Mouse (Mus musculus) retina, embryonic 14.5 days (tissue): ENCODE measurements around the gene Ube3b.

Experiments
- DNase-seq: peaks from one replicate; pipeline ENCODE4 v3.0.0-alpha.2; 2015; ENCODE audit warnings: low spot score

Ube3b gene

DNA sequence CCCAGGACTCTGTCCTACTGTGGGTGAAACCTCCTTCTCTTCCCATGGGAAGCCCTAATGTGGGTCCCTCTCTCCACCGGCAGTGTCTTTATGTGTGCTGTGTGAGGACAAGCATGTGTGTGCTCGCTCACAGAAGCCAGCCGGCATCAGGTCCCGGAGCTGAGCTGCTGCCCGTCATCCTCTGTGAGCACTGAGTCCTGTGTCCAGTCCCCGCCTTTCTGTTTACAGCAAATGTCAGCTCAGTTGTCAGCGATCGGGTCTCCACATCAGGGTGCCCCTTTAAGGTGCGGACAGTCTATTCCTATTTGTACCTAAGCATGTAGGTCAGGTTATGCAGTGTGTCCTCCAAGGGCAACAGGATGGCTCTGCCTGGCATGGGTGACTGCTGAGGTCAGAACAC lies 6.8 kb upstream of the Ube3b start:
- no peak for DNase-seq

DNA sequence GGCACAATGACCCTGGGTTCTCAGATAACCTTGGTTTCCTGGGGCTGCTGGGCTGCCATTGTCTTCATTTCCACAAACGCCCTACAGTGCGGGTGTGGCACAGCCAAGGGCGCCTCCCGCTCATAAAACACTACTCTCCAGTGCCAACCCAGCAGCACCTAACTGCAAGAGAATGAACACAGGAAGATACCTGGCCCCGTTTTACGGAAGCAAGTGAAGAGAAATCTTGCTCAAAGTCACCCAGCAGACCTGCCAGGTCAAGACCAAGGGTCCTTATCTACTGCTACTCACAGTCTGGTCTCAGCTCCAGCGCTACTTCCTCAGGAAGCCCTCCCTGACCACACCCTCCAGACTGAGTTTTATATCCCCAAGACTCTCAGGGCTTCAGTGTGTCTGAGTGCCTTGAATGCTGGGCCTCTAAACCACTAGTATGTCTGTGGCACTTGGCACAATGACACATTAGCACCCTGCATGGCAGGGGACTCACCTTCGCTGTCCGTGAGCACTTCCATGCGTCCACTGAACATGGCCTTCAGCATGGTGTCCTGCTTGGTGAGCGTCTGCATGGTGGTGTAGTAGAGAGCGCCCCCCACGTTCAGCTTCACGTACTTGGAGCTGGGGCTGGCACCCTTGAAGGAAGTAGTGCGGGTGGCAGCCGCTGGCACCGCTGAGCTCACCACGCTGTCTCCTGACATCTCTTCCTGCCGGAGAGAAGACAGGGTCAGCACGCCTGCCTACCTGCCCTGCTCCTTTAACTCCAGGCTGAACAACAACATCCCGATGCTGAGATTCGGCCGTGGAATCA lies 5.8 kb upstream of the Ube3b start:
- no peak for DNase-seq

DNA sequence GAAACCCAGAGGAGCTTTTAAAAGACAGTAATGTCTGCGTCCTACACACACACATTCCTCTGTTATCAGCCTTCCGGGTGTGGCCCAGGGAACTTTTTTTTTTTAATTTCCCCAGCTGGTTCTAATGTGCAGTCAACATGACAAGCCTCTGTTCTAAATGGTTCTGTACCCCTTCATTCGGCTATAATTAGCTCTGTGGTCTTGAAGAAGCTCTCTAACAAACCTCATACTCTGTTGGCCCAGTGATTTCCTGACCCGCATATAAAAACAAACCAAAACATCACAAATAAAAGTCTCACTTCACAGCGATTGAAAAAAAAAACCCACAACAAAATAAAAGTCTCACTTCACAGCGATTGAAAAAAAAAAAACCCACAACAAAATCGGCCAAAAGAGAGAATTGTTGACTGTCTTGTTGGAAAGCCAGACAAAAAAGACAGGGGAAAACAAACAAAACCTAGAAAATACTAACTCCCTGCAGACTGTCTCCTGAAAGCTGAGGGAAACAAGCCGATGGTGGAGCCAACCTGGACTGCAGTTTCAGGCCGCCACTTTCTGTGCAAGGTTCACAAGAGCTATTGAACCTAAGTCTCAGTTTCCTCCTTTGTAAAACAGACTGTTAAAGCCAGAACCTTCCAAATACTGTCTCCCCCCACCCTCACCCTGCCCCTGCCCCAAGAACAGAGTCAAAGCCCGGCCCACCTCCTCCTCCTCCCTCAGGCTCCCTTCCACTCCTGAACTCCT lies 2.1 kb upstream of the Ube3b start:
- no peak for DNase-seq

DNA sequence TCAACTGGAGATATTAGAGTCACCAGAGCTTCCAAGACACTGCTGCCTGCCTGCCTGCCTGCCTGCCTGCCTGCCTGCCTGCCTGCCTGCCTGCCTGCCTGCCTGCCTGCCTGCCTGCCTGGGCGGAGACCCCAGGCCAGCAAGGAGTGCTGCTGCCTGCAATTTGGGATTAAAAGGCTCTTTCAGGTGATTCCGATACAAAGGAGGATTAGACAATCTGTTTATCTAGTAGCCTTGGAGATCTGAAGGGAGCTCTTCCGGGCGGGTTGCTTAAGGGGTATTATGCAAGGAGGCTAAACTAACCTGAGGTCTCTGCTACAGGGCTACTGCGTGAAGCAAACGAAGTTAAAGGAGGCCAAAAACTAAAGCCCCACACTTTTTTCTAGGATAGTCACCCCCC lies 1.5 kb upstream of the Ube3b start:
- no peak for DNase-seq

DNA sequence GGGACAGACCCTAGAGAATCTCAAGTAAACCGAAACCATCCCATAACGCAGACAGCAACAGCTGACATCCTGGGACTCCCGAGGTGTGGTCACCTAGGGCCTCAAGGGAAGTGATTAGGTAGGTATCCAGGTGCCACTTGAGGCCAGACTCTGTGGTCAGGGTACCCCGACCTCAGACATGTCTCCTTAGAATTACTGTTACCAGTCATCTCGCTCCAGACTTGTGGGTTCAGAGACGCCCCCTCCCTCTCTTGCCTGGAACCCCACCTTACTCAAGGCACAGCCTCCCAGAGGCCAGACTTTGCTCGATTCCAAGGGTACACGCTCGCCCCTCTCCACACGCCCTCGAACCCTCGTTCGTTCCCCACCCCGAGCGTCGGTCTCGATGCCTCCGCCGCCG lies 644 bp upstream of the Ube3b start:
- no peak for DNase-seq

DNA sequence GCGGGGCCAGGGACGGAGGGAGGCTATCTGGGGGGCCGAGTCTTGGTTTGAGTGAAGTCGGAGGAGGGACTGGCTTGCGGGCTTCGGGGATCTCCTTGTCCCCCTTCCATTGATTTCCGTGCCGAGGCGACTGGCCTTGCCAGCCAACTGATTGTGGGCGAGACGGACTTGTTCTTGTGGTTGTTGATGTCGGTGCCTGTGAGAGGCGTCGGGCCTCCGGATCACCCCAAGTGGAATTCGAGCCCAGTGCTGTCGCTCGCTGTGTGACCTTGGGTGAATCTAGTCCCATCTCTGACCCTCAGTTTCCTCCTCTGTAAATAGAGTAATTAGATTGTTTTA lies 575 bp downstream of the Ube3b start:
- DNase-seq, result no peak

DNA sequence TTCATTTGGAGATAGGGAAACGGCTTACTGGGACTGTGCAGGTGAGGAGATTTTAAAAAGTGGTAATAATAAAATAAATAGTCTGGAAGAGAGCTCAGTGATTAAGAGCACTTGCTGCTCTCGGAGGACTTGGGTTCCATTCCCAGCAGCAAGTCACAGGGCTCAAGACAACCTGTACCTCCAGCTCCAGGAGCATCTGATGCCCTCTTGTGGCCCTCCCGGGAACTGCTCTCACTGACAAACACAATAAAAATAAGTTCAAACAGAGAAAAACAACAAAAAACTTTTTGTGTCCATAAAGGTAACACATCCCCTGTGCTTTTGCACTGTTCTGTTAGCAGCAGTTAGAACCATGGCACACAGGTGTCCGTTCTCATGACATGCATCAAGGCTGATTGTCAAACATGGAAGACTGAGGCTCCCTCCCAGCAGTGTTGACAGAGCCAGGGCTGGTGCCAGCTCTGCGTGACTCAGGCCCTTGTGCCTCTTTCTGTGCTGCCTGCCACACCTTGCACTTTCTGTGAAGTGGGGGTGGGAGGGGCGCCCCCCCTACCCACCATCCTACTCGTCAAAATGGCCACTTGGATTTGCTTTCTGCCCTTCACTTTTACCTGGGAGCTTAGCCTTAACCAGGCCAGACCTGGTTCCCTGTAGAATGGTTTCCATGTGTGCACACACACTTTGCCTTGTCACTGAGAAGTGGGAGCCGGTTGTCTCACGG lies 2.9 kb downstream of the Ube3b start:
- peak; percentile 62 for DNase-seq

DNA sequence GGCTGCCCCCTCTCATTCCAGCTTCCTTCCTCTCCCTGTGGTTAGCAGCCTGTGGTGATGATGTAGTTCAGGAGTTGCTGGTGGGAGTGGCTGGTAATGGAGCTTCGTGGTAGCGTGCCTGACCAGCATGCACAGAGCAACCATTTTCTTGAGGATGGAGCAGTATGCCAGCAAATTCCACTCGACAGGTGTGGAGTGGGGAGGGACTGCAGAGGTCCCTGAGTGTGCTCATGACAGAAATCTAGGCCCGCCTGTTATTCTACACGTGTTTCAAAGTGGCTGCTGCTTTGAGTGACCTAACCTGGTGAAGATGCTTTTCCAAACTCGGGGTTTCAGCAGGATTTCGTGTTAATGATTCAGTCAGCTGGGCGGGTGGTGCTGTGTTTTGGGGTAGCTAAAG lies 4.0 kb downstream of the Ube3b start:
- no peak for DNase-seq

DNA sequence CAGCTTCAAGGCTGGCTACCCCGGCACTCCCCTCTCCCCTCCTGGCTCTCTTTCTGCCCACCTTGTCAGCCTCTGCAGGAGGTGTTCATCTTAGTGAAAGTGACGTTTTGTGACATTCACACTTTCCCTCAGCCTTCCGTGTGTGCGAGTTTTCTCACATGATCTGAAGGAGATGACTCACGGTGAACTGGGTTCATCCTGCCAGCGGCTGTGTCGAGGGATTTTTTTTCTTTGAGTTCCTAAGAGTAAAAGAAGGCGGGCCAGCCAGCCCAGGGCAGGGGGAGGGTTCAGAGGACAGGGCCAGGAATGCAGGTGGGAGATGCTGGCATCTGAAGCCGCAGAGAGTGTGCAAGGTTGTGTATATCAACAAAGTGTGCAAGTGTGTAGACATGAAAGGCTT lies 12.8 kb downstream of the Ube3b start:
- DNase-seq, result no peak

DNA sequence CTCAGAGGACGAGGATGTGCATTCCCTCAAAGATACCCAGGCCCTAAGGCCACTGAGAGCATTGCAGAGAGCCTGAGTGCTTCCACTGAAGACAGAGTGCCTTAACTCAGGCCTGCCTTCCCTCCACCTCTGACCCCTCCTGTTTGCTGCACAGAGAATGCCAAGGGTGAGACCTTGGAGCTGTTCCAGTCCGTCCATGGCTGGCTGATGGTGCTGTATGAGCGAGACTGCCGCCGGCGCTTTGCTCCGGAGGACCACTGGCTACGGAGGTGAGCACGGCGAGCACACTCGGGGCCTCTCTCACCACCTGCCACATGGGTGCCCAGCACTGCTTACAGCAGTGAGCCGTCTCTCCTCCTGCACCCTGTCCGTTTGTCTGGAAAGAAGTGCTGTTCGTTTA lies 26.2 kb downstream of the Ube3b start:
- DNase-seq, result no peak

DNA sequence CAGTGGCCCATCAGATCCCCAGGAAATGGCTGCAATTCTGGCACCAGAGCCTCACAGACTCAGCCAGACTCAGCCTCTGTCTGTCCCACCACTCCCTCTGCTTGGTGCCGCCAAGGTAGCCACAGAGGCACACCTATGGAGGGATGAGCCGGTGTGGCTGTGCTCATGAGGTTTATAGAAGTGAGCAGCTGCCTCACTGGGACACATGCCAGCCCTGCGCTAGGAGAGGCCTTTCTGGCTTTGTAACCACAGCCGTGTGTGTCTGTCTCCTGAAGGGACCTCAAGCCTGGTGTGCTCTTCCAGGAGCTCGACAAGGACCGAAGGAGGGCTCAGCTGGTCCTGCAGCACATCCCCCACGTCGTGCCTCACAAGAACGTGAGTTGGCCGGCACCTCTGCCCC lies 26.9 kb downstream of the Ube3b start:
- no peak for DNase-seq

DNA sequence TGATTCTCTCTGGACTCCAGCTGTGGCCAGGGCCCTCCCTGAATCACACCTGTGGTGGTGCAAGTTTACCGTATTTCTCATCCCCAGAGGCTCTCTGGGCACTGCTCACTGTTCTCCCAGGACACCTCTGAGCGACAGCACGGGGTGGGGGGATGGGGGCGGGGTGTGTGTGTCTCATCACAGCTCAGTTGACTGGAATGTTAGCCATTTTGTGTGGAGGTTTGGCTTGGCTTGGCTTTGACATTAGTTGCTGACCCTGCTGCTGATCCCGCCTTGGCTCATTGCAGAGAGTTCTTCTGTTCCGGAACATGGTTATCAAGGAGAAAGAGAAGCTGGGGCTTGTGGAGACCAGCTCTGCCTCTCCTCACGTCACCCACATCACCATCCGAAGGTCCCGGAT lies 27.4 kb downstream of the Ube3b start:
- DNase-seq, result no peak

DNA sequence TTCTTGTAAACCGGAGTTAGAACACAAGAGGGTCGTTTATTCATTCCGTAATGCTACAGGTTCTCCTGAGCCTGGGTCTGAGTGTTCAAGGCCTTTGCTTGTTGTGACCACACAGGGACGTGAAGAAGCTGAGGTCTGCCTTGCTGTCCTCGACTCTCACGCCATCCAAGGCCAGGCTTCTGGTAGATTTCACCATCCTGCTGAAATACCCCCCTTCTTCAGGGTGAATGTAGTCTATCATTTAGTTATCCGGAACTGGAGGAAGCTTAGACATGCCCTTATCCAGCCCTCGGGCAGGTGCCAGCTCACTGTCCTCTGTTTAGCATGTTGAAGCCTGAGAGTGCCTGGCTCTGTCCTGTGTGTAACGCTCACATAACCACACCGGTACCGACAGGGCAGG lies 28.4 kb downstream of the Ube3b start:
- no peak for DNase-seq

DNA sequence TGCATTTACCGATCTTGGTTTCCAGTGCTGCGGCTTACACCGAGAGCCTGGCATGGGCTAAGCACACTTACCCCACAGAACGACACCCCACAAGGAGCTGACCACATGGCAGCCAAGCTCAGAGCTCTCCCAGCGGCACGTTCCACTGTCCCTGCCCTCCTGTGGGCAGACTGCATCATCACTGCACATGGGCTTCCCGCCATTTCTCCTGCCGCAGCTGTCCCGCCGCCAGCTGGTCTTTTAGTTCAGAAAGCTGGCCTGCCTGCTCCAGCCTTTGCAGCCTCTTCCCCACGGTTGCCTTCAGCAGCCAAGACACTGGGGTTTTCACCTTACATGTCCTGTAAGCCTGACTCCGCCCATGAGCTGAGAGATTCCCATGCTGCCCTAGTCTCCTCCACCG lies 30.0 kb downstream of the Ube3b start:
- no peak for DNase-seq

DNA sequence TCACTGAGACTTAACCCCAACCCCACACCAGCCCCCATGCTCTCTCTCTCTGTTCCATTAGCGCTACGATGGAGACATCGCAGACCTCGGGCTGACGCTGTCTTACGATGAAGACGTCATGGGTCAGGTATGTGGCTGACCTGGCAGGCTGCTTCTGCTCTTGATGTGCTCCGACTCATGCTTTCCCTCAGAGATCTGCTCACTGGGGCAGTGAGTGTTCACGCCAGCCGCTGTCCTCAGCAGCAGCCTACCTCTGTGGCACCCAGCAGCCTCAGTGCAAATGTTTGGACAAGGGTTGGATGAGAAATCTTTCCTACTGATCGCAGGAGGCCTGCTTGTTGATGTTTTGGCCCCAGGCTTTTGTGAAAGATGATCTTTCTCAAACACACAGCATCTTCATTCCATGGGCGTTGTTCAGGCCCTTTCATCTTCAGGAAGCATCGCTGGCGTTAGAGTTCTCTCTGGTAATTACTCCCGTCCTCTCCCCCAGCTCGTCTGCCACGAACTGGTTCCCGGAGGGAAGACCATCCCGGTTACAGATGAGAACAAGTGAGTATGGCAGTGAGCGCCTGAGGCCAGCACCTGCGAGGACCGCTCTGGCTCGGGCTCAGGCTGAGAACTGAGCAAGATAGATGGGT lies 32.1 kb downstream of the Ube3b start:
- no peak for DNase-seq

DNA sequence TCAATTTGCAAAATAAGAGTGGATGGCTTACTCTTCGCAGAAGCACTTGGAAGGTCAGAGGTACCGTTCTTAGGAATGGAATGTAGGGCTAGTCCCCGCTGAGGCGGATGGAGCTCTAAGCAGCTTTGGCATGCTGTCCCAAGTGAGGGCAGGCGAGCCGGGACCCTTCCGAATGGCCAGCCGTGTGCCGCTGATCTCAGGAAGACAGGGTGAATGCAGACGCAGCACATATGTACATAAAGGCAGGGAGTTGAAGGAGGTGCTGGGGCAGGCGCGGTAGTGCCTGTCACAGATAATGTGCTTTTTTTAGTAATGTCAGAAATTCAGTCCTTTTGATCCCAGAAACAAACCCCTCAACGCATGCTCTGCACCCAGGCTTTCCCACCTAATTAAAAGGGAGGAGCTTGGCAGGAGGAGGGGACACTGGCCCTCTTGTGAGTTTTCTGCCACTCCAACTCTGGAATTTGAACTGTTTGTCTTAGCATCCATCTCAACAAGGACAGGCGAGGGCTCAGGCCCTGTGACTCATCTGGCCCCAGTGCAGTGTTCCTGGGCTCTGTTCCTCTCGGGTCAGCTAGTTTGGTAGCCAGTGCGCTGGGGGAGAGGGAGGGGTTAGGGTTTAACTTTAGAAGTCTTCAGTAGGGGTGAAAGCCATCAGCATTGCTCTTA lies 32.8 kb downstream of the Ube3b start:
- no peak for DNase-seq

DNA sequence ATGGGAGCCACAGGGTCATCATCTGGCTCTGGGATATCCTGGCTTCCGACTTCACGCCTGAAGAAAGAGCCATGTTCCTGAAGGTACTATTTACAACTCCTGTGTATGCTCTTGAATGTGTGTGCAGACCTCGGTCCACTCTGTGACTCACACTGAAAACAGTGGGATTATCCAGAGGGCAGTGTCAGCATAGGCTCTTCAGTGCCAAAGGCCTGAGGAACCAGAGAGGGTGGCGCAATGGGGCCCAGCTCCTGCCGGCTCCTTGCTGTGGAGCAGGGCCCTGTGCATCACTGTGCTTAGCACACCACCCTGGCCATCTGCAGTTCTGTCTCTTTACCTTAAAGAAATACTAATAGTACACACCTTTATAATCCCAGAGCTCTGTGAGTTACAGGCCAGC lies 35.2 kb downstream of the Ube3b start:
- no peak for DNase-seq

DNA sequence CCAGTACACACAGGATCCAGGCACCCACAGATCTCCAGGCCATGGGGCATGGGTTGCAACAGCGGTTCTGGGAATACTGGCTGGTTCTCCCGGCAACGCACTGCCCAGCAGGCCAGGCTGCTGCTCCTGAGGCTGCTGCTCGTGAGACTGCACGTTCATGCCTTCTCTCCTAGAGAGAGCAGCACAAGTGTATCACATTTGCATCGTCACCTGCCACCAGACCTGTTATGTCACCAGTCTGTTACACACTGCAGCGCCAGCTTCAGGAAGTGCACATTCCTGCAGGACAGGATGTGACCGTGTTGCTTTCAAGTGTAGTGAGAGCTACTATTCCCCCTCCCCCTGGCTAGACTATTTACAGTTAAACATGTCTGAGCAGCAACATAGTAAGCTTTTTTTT lies 36.4 kb downstream of the Ube3b start:
- DNase-seq, result no peak

DNA sequence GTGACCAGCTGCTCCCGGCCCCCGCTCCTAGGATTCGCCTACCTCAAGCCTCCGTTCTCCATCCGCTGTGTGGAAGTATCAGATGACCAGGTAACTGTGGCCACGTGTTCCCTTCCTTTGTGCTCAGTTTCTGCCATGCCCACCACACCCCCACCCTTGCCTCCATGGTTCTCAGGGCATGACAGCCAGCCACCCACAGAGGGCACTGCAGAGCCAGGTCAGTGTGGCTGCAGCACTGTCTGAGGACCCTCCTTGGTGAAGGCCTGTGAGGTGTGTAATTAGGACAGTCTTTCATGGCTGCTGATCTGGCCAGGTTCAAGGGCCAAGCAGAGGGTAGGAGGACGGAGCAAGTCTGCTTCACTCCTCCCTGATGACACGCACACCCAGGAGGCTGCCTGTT lies 38.1 kb downstream of the Ube3b start:
- DNase-seq, result peak; percentile 63

DNA sequence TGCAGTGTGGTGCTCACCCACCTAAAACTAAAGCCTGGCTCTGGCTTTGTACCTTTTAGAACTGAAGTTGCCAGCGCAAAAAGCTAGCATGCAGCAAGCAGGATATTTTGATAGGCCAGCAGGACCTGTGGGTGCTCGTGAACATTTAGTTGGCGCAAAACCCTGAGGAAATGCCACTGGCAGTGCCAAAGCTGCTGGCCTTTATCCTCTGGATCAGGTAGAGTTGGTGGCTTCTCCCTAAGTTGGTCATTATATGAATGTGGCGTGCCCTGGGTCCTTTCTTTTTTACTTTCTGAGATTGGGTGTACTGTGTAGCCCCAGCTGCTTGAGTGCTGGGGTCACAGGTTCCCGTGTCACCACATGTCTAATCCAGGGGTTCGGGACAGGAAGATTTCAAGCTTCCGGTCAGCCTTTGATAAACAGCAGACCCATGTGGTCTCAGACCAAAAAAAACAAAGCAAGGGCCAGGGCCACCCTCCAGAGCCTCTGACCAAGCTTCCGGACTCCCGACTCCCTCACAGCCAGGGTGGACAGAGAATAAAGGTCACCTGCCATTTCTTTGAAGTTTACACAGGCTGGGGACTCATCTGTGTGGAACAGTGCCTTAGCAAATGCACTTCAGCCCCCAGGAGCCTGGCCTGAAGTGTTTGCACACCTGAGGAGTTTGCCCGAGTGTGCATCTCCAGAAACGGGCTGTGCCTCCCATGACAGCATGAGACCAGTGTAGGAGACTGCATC lies 41.3 kb downstream of the Ube3b start:
- DNase-seq, result no peak

DNA sequence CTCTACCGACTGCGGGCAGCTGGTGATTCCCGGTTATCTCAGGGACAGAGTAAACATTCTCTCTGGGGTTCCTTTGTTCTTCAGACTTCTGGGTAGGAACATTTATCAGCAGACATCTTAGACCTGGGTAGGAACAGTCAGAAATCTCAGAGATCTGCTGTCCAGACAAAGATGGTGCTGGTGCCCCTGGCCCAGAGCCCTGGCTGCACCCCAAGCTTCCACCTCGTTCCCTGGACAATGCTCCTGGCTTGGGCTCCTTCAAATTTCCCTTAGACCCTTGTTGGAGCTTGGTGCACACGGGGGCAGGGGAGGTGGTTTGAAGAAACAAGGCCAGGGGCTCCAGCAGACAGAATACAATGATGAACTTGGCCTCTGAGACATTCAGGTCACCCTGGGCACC lies 42.2 kb downstream of the Ube3b start:
- DNase-seq, result no peak

DNA sequence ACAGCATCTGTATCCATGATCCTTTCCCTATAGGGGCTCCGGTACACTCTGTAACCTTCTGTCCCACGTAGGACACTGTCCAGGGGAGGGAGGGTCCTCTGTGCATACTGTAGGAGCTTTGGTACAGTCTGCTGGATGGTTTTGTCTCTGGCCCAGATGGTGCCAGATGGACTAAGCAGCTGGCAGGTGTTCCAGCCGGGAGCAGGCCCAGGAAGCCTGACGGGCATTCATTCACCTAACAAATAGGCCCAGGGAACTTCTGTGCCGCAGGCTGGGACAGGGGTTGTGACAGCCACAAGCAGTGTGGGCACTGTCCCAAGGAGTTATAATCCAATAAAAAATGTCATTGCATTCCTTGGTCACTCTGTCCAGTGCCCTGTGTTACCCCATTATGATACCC lies 43.6 kb downstream of the Ube3b start:
- DNase-seq, result no peak
